Mouse (Mus musculus) frontal cortex, postnatal 25 days (tissue): ENCODE data around the gene Ugt1a6b.

ENCODE experiments used
- DNase-seq, 2 experiments: peaks; one replicate each; pipeline ENCODE4 v3.0.0; 2022; ENCODE audit warnings: low spot score in 2 of 2

The Ugt1a6b gene

GRCm38 (mm10) chr1:88238771-88239170 lies 135.7 kb downstream of the Ugt1a6b start:
- DNase-seq, result no peak

DNA sequence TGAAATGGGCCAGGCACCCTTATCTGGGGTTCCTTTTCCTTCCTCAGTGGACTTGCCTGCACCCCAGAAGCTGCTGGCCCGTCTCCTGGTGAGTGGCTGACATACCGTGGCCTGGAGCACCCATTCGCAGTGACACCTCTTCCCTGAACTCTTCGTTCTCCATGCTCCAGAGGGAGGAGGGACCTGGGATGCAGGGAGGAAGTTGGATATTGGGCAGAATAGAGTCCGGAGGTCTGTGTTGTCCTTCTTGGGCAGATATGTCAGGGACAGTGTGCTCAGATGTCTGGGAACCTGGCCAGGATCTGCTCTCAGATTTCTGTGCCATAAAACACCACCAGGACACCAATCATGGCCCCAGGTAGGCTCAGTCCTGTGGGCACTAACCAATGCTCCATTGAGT lies 137.0 kb downstream of the Ugt1a6b start:
- no peak for DNase-seq

DNA sequence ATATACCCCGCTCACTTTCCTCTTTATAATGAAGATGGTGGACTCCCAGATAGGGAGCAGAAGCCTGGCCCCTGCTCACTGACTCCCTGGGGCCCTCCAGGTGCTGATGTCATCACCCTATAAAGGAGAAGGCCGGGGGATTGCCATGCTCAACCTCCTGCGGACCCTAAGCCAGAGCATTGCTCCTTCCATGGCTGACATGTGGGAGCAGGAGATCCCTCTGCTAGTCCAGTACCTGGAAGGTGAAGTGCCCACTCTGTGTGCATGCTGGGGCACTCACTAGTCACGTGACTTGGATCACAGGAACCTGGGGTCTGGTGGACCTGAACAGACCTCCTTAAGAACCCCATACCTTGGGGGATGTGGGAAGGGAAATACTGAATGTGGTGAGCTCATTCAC lies 137.5 kb downstream of the Ugt1a6b start:
- no peak for DNase-seq

DNA sequence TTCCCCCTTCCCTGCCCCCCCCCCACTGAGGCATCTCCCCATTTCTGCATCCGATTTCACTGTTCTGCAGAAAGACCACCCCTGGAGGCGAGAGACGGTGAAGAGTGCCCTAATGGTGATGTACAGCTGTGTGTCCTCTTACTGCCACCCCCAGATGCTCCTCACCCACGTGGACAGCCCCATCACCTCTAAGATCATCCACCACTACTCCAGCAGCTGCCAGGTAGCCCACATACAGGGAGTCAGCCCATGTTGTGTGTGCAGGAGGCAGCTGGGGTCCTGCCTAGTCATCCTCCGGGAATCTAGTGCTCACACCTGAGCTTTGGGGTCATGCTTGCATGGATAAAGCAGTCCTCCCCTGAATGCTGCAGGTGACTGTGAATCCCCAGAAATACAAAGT lies 140.8 kb downstream of the Ugt1a6b start:
- no peak for DNase-seq

GRCm38 (mm10) chr1:88245881-88246280 lies 142.8 kb downstream of the Ugt1a6b start:
- no peak for DNase-seq

DNA sequence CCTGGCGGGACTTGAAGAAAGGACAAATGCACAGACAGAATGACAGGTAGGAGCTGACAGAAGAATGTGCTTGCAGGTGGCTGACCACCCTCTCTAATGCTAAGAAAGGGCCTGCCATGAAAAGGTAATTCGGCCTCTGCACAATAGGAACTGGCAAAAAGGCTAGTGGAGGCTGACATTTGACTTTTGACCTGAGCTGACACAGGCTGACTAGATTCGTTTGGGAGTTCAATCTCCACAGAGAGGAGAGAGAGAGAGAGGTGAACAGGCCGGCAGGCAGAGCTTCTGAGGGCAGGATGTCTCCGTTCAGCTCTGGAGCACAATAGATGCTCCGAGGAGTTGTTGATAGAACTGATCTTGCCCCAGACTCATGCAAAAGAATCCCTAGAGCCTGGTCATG lies 143.3 kb downstream of the Ugt1a6b start:
- no peak for DNase-seq

DNA sequence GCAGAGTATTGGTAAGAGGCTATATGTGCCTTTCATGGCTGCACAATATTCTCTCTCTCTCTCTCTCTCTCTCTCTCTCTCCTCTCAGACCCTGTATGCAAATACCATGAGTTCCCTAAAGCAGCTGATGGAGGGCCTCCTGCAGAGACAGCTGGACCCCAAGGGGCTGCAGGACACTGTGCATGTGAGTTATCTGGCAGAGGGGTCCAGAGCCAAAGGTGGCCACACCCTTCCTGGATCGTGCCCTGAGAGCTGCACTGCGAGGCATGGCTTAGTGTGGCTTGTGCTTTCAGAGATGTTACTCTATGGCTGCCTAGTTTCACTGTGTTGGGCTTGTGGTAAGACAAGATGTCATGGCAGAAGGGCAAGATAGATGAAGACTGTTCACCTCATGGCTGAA lies 144.6 kb downstream of the Ugt1a6b start:
- DNase-seq, result no peak

GRCm38 (mm10) chr1:88248658-88249057 lies 145.6 kb downstream of the Ugt1a6b start:
- DNase-seq, result no peak

GRCm38 (mm10) chr1:88249596-88249995 lies 146.5 kb downstream of the Ugt1a6b start:
- no peak for DNase-seq

- no peak for DNase-seq
Observed at GRCm38 (mm10) chr1:88250023-88250422, 147.0 kb downstream of the Ugt1a6b start.

- DNase-seq, result no peak
Observed at GRCm38 (mm10) chr1:88253106-88253505, 150.1 kb downstream of the Ugt1a6b start.

DNA sequence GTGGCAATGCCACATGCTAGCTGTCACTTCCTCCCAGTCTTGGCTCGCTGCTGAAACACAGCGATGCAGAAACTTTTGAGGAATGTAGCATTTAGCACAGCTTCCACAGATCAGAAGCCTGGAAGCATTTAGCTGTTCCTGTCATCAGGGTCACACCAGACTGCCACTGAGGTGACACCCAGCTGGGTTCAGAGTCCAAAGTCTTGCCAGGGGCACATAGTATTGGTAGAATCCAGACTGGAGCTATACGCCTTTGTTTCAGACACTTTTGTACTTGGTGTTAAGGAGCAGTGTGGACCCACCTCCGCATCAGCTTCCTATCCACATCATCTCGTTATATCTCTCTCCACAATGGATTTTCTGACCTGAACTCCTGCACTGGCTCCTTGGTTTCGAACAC lies 150.5 kb downstream of the Ugt1a6b start:
- no peak for DNase-seq

- DNase-seq, result no peak
Observed at GRCm38 (mm10) chr1:88254793-88255465, 151.9 kb downstream of the Ugt1a6b start.

DNA sequence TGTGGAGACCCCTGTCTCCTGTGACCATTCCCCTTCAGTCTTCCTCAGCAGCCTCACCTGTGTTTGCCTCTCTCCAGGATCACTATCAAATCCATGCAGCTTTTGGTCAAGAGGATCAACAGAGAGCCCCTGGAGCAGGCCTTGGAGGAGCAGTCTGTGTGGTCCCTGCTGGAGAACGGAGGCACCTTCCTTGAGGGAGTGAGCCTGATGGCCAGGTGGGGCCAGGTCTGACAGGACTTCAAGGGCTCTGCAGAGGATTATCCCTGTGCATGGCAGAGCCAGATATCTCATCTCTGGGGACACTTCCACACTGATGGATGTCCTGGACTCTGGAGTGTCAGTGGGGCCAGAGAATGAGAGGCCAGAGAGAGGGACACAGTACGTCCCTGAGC lies 152.4 kb downstream of the Ugt1a6b start:
- DNase-seq, result no peak

DNA sequence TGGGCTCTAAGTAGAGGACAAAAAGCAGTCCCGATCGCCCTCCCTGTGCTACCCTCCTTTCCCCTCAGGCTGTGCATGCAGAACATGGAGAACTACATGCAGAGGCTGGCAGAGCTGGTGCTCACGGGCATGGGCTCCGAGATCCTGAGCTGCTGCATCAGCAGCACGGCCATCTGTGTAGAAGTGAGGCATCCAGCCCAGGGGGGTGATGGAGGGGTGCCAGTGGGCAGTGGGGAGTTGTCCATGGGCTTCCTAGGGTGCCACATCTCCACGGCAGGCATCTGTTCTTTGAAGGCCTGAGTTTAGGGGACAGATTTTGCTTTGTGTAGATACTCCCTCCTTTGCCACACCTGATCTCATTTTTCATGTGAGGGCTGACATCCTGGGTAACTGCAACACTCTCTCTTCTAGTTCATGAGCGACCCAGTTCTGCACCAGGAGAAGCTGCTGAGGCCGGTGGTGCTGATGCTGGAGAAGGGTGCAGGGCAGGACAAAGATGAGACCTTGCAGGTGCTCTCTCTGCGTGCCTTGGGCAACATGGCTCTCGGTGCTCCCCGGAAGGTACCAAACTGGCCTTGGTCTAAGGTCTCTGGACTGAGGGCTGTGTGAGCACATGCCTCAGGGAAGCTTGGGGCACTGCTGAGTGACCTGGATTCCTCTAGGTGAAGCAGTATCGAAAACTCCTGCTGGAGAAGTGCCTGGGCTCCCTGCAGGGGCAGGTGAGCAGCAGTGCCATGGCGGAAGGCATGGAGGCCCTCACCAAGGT lies 153.1 kb downstream of the Ugt1a6b start:
- no peak for DNase-seq

- no peak for DNase-seq
Observed at GRCm38 (mm10) chr1:88256886-88257663, 154.0 kb downstream of the Ugt1a6b start.

GRCm38 (mm10) chr1:88257681-88258080 lies 154.6 kb downstream of the Ugt1a6b start:
- DNase-seq, result no peak

- no peak for DNase-seq
Observed at GRCm38 (mm10) chr1:88258361-88258760, 155.3 kb downstream of the Ugt1a6b start.

DNA sequence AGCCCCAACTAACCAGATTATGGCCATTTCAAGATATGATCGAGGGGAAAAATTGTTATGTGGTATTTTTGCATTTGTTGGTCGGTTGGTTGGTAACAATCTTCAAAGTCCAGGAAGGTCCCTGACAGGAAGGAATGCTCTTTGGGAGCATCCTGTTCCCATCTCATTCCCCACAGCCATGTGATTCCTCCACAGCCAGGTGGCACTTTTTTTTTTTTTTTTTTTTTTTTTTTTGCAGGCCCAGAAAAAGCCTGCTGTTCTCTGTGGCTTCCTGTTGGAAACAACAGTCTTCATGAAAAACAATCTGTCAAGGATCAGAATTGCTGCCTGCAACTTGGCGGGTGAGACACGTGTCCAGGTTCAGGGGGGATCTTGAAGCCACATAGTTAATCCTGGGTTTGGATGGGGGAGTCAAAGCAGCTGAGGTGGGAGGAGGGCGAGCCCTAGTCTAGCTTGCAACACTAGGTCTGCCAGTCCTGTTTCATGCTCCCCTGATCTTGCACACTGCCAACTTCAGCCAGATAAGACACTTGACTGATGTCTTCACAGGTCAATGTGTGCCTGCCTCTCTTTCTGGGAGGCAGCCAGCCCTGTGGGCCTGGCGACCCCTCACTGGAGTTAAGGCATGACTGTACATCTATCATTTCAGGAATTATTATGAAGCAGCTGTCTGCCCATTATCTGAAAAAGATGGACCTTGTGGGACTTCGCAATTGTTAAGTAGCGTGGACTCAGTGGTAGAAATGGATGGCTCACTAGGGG lies 156.0 kb downstream of the Ugt1a6b start:
- DNase-seq, result no peak

- no peak for DNase-seq
Observed at GRCm38 (mm10) chr1:88259643-88260024, 156.6 kb downstream of the Ugt1a6b start.

- no peak for DNase-seq
Observed at GRCm38 (mm10) chr1:88260114-88260513, 157.1 kb downstream of the Ugt1a6b start.
